Mouse (Mus musculus) mouse trophoblast stem cell (cell line): ENCODE data around the gene Kir3dl1.
"Not testable (repeated sequence)": the region's sequence is repeated elsewhere in the genome, so short reads cannot be mapped to it uniquely, and the experiment has no call there.

Experiments
- in situ Hi-C, 2 experiments: fragments of 300-500 bp; cut with MseI, MboI; formaldehyde crosslinking; loops; 2 replicates in 1 of 2; 3 replicates in 1 of 2; pipeline ENCODE4 v1.15.1; 2025

Kir3dl1 gene

DNA sequence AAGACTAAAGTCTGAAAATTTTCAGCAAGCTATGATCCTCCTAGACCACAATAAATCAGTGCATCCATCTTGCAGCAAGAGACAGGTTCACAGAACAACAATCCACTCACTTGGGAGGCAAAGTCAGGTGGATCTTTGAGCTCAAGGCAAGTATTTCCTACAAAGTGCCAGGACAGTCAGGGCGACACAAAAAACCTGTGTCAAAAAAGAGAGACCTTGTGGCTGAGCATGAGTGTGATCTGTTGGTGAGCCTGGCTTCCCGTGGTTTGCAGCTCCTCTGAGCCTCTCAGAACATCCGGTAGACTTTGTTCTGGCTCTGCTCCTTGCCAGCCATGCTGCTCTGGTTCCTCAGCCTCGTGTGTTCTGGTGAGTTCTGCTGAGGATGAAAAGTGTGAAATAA is at the start of gene Kir3dl1:
Kir3dl1 (plus strand) TSS at position 301 of the 400 bp plus-strand sequence.
- in situ Hi-C loops: not testable (repeated sequence)

DNA sequence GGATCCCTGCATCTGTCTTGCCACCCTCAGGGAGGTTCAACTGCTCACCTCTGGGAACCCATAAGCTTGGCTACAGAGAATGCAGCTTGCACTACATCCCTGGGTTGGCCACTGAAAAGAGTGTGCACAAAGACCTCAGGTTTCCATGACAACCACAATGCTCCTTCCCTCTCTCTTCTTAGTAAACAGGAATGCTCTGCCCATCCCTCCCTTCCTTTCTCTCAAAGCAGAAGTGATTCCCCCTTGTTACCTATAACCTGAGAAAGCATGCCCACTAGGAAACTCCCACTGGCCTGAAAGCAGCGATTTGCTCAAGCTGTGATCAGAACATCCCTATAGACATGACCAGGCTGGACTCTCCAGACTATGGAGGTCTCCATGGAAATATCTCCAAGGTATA is 26.2 kb downstream of the Kir3dl1 start, which contains the start of gene Kir3dl2:
Kir3dl2 (minus strand) TSS at position 101 of the 400 bp plus-strand sequence.
- in situ Hi-C loops: not testable (repeated sequence)

DNA sequence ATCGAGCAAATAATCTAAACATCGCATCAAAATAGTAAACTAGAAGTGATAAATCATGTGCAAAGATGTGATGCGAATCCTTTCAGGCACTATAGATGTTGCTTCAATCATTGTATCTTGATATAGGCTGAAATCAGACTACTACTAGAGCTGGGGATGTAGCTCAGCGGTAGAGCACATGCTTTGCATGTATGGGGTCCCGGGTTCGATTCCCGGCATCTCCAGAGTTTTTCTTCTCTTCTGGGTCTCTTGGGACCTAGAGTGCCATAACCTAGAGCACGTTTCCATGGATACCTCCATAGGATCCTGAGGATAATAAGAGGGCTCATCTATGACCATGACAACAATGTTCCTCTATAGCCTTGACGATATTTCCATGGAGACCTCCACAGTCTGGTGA is 51.3 kb downstream of the Kir3dl1 start:
- in situ Hi-C loops: not testable (repeated sequence)
